Mouse (Mus musculus): ENCODE measurements at regions not wholly inside any gene's neighbourhood (a gene's known extent, or its start where the extent isn't known, plus 50 kb on each side); places are given as distances from the start of the nearest gene placed in this dataset.

DNA sequence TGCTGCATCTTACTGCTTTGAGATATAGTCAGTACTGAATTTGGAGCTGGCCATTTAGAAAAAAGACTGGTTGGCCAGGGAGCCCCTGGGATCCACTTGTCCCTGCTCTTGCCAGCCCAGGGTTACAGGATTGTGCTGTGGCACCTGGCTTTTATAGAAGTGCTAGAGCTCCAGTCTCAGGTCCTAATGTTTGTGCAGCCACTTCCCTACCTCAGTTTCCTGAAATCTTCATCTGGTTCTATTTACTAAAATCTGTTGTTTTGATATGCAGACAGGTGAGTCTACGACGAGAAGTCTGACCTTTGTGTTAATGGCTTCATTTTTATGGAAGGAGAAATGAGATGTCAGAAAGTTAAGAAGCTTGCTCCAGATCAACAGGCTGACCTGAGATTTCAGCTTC lies 73.0 kb upstream of the Gm47985 start:
- no peak for ATAC-seq
- Histone ChIP-seq H3K4me1 (ENCODE audit: control insufficient read depth, insufficient read depth, low read depth, low read length) (no peaks in the 10 kb centered on the region), H3K27ac (ENCODE audit: low read depth, low read length) (no peak overlapping the region), H3K4me2 (ENCODE audit: low read length) (no peak overlapping the region), H3K9me3 (ENCODE audit: control insufficient read depth, low read length) (no peaks in the 10 kb centered on the region), H3K27me3 (replicated peaks; ENCODE audit: control insufficient read depth, insufficient read depth, low read length) (no peaks in the 10 kb centered on the region; the same call in 1 of the 2 replicates), H3K4me3 (ENCODE audit: low read length) (no peak overlapping the region), H3K36me3 (ENCODE audit: control insufficient read depth, insufficient read depth, low read length) (no peaks in the 10 kb centered on the region), H3K9ac (ENCODE audit: low read depth, low read length) (no peak overlapping the region)
- WGBS = 97% methylated on average over 2 of the region's 2 CpGs

DNA sequence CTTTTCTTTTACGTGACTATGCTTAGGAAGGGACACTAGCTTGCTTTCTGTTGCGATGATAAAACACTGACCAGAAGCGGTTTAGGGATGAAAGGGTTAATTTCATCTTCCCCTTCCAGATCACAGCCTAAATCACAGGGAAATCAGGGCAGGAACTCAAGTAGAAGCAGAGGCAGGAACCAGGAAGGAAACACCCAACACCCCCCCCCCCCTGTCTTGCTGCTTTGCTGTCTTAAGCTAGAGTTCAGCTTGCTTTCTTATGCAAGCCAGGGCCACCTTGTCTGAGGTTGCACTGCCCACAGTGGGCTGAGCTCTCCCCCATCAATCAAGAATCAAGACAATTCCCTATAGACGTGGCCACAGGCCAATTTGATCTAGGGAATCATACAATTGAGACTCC lies 71.9 kb upstream of the Gm47985 start:
- H3K27ac ChIP-seq (ENCODE audit: low read depth, low read length) = no peak overlapping the region
- WGBS = 74% methylated on average over 4 of the region's 4 CpGs
- no peaks in the 10 kb centered on the region; the same call in 1 of the 2 replicates for H3K27me3 ChIP-seq (replicated peaks; ENCODE audit: control insufficient read depth, insufficient read depth, low read length)
- H3K9ac ChIP-seq (ENCODE audit: low read depth, low read length) = no peak overlapping the region
- H3K4me2 ChIP-seq (ENCODE audit: low read length) = no peak overlapping the region
- H3K4me1 ChIP-seq (ENCODE audit: control insufficient read depth, insufficient read depth, low read depth, low read length) = no peaks in the 10 kb centered on the region
- no peaks in the 10 kb centered on the region for H3K36me3 ChIP-seq (ENCODE audit: control insufficient read depth, insufficient read depth, low read length)
- no peak for ATAC-seq
- no peak overlapping the region for H3K4me3 ChIP-seq (ENCODE audit: low read length)
- H3K9me3 ChIP-seq (ENCODE audit: control insufficient read depth, low read length) = no peaks in the 10 kb centered on the region

DNA sequence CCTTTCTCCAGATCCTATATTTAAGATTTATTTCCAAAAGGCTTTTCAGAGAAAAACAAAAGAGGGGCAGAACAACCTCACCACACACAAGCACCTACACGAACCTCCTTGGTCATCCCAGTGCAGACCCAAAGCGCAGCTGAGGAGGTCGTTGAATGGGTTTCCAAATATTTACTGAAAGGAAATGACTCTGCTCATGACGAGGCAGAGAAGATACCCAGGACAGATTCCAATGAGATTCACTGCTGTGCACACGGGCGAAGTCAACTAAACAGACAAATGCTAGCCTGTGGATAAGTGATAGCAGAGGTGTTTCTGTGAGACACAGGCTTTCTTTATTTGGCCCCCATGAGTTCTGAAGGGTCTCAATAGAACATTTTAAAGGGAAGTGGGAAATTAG lies 70.7 kb upstream of the Gm47985 start:
- ATAC-seq = no peak
- Histone ChIP-seq H3K9ac (ENCODE audit: low read depth, low read length) (no peak overlapping the region), H3K27me3 (replicated peaks; ENCODE audit: control insufficient read depth, insufficient read depth, low read length) (no peaks in the 10 kb centered on the region; the same call in 1 of the 2 replicates), H3K4me3 (ENCODE audit: low read length) (no peak overlapping the region), H3K27ac (ENCODE audit: low read depth, low read length) (no peak overlapping the region), H3K9me3 (ENCODE audit: control insufficient read depth, low read length) (no peaks in the 10 kb centered on the region), H3K4me2 (ENCODE audit: low read length) (no peak overlapping the region), H3K4me1 (ENCODE audit: control insufficient read depth, insufficient read depth, low read depth, low read length) (no peaks in the 10 kb centered on the region), H3K36me3 (ENCODE audit: control insufficient read depth, insufficient read depth, low read length) (no peaks in the 10 kb centered on the region)
- WGBS = 70% methylated on average over 6 of the region's 6 CpGs

DNA sequence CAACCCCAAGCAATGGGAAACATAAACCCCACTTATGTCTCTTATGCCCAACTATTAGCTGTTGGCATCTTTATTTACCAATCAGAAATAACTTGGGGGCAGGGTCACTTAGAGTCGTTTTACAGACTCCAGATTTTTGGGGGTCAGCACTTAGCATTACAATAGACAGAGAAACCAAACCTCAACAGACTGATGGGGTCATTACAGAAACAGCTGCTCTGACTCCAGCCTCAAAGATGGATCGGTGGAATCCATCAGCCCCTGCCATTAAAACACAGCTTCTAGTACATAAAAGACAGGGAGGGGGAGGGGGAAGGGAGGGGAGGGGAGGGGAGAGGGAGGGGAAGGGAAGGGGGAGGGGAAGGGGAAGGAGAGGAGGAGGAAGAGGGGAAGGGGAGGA lies 69.9 kb upstream of the Gm47985 start:
- Histone ChIP-seq H3K9ac (ENCODE audit: low read depth, low read length) (no peak overlapping the region), H3K27me3 (replicated peaks; ENCODE audit: control insufficient read depth, insufficient read depth, low read length) (no peaks in the 10 kb centered on the region; the same call in 1 of the 2 replicates), H3K4me3 (ENCODE audit: low read length) (no peak overlapping the region), H3K27ac (ENCODE audit: low read depth, low read length) (no peak overlapping the region), H3K4me1 (ENCODE audit: control insufficient read depth, insufficient read depth, low read depth, low read length) (no peaks in the 10 kb centered on the region), H3K9me3 (ENCODE audit: control insufficient read depth, low read length) (no peaks in the 10 kb centered on the region), H3K4me2 (ENCODE audit: low read length) (no peak overlapping the region), H3K36me3 (ENCODE audit: control insufficient read depth, insufficient read depth, low read length) (no peaks in the 10 kb centered on the region)
- 8% methylated on average over 2 of the region's 2 CpGs for WGBS
- no peak for ATAC-seq

DNA sequence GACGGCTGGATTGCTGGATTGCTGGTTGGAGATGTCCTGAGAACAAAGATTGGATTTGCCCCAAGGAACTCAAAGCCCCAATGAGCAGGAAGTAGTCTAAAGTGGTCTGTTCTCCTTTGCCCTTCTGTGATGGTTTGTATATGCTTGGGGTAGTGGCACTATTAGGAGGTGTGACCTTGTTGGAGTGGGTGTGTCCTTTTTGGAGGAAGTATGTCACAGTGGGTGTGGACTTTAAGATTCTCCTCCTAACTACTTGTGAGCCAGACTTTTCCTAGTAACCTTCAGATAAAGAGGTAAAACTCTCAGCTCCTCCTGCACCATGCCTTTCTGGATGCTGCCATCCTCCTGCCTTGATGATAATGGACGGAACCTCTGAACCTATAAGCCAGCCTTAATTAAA lies 69.1 kb upstream of the Gm47985 start:
- WGBS = 63% methylated on average over 2 of the region's 2 CpGs
- no peak overlapping the region for H3K27ac ChIP-seq (ENCODE audit: low read depth, low read length)
- no peaks in the 10 kb centered on the region for H3K4me1 ChIP-seq (ENCODE audit: control insufficient read depth, insufficient read depth, low read depth, low read length)
- H3K27me3 ChIP-seq (replicated peaks; ENCODE audit: control insufficient read depth, insufficient read depth, low read length) = no peaks in the 10 kb centered on the region; the same call in 1 of the 2 replicates
- H3K9ac ChIP-seq (ENCODE audit: low read depth, low read length) = no peak overlapping the region
- H3K4me2 ChIP-seq (ENCODE audit: low read length) = no peak overlapping the region
- no peak overlapping the region for H3K4me3 ChIP-seq (ENCODE audit: low read length)
- no peaks in the 10 kb centered on the region for H3K36me3 ChIP-seq (ENCODE audit: control insufficient read depth, insufficient read depth, low read length)
- no peak for ATAC-seq
- H3K9me3 ChIP-seq (ENCODE audit: control insufficient read depth, low read length) = no peaks in the 10 kb centered on the region

DNA sequence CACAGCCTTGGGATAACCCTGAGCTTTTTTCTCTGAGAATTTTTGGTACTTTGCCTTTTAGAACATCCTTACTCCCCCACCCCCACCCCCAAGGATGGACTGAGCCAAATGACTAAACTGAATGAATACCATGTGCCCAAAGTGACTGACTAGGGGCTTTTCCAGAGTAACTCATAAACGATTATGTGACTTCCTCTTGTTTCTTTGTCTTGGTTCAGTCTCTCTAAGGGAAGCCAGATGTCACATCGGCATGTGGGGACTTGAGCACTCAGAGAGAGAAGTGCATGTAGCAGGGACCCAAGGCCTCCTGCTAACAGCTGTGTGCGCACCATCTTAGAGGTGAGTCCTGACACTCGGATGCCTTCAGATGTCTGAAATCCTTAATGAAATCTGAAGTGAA lies 63.8 kb upstream of the Gm47985 start:
- H3K4me2 ChIP-seq (ENCODE audit: low read length) = no peak overlapping the region
- no peak for ATAC-seq
- 46% methylated on average over 4 of the region's 4 CpGs for WGBS
- no peaks in the 10 kb centered on the region for H3K27me3 ChIP-seq (replicated peaks; ENCODE audit: control insufficient read depth, insufficient read depth, low read length)
- H3K9ac ChIP-seq (ENCODE audit: low read depth, low read length) = no peak overlapping the region
- no peaks in the 10 kb centered on the region for H3K4me1 ChIP-seq (ENCODE audit: control insufficient read depth, insufficient read depth, low read depth, low read length)
- H3K27ac ChIP-seq (ENCODE audit: low read depth, low read length) = no peak overlapping the region
- H3K36me3 ChIP-seq (ENCODE audit: control insufficient read depth, insufficient read depth, low read length) = no peaks in the 10 kb centered on the region
- no peaks in the 10 kb centered on the region for H3K9me3 ChIP-seq (ENCODE audit: control insufficient read depth, low read length)
- H3K4me3 ChIP-seq (ENCODE audit: low read length) = no peak overlapping the region

DNA sequence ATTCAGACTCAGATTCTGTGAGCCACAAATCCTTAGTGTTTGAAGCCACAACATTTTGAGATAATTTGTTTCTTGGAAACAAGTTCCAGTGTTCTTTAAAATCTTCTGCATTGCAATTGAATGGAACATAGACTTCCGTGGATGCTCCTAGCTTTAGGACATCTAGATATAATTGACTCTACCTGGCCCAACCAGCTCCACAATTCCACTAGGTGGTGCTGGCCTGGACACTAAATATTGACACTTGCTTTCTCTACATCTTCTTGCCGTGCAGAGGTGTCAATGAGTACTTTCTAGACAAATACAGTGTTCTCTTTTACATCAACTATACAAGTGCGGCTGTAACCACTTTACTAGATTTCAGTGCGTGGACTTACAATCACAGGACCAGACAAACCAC lies 63.4 kb upstream of the Gm47985 start:
- H3K4me1 ChIP-seq (ENCODE audit: control insufficient read depth, insufficient read depth, low read depth, low read length) = no peaks in the 10 kb centered on the region
- H3K9me3 ChIP-seq (ENCODE audit: control insufficient read depth, low read length) = no peaks in the 10 kb centered on the region
- no peak overlapping the region for H3K9ac ChIP-seq (ENCODE audit: low read depth, low read length)
- H3K4me3 ChIP-seq (ENCODE audit: low read length) = no peak overlapping the region
- no peak overlapping the region for H3K27ac ChIP-seq (ENCODE audit: low read depth, low read length)
- WGBS = 88% methylated on average over 4 of the region's 4 CpGs
- no peaks in the 10 kb centered on the region for H3K36me3 ChIP-seq (ENCODE audit: control insufficient read depth, insufficient read depth, low read length)
- no peaks in the 10 kb centered on the region for H3K27me3 ChIP-seq (replicated peaks; ENCODE audit: control insufficient read depth, insufficient read depth, low read length)
- H3K4me2 ChIP-seq (ENCODE audit: low read length) = no peak overlapping the region
- ATAC-seq = no peak

DNA sequence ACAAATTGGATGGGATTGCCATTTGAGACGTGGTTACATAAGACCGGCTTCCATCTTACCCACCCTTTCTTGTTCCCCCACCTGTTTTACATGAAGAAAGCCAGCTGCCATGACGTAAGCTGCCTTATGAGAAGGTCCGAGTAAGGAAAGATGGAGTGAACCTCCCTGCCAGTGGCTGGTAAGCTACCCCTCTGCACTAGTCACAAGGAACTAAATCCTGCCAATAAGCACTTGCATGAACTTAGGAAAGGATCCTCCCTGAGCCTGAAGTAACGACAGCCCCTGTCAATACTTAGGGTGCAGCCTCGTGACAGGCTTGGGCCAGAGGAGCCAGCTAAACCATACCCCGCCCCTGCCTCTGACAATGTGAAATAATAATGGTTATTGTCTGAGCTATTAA lies 62.8 kb upstream of the Gm47985 start:
- H3K4me1 ChIP-seq (ENCODE audit: control insufficient read depth, insufficient read depth, low read depth, low read length) = no peaks in the 10 kb centered on the region
- no peak overlapping the region for H3K4me3 ChIP-seq (ENCODE audit: low read length)
- H3K27me3 ChIP-seq (replicated peaks; ENCODE audit: control insufficient read depth, insufficient read depth, low read length) = no peaks in the 10 kb centered on the region
- no peak overlapping the region for H3K4me2 ChIP-seq (ENCODE audit: low read length)
- no peak overlapping the region for H3K9ac ChIP-seq (ENCODE audit: low read depth, low read length)
- no peaks in the 10 kb centered on the region for H3K9me3 ChIP-seq (ENCODE audit: control insufficient read depth, low read length)
- WGBS = 87% methylated on average over 7 of the region's 7 CpGs
- ATAC-seq = no peak
- H3K36me3 ChIP-seq (ENCODE audit: control insufficient read depth, insufficient read depth, low read length) = no peaks in the 10 kb centered on the region
- no peak overlapping the region for H3K27ac ChIP-seq (ENCODE audit: low read depth, low read length)

DNA sequence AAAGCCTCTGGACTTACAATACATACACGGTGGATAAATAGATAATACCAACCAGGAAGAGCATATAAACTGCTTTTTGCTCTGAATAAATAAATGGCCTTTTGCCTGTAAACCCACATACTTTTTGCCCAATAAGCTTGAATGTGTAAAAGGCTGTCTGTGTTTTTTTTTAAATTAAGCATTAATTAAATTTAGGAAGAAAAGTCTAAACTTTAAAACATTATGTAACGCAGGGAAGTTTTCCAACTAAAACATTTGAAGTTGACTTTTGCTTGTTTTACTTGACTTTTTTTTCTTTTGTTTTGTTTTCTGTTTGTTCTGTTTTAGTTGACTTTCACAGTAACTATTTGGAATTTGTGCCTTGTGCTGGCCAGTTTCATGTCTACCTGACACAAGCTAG lies 60.7 kb upstream of the Gm47985 start:
- Histone ChIP-seq H3K36me3 (ENCODE audit: control insufficient read depth, insufficient read depth, low read length) (no peaks in the 10 kb centered on the region), H3K27ac (ENCODE audit: low read depth, low read length) (no peak overlapping the region), H3K4me2 (ENCODE audit: low read length) (no peak overlapping the region), H3K27me3 (replicated peaks; ENCODE audit: control insufficient read depth, insufficient read depth, low read length) (no peaks in the 10 kb centered on the region), H3K9me3 (ENCODE audit: control insufficient read depth, low read length) (no peaks in the 10 kb centered on the region), H3K4me3 (ENCODE audit: low read length) (no peak overlapping the region), H3K9ac (ENCODE audit: low read depth, low read length) (no peak overlapping the region), H3K4me1 (ENCODE audit: control insufficient read depth, insufficient read depth, low read depth, low read length) (no peaks in the 10 kb centered on the region)
- WGBS = 95% methylated on average over 2 of the region's 2 CpGs
- no peak for ATAC-seq

DNA sequence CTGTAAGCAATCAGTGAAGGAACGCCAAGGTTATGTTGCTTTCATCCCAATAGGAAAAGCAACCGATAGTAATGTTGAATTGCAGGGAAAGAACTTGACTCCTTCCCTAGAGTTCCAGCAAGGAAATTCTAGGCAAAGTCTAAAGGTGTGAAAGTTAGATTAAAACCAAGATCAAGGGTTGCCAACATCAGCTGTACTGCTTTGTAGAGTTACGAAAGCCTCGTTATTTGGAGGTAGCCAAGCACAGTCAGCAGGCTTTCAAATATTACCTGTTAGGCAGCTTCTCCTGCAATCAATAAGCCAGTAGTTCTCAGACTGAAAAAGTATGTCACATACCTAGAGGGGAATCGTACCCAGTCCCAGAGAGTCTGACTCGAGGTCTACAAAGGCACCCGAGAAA lies 58.4 kb upstream of the Gm47985 start:
- Histone ChIP-seq H3K4me3 (ENCODE audit: low read length) (no peak overlapping the region), H3K36me3 (ENCODE audit: control insufficient read depth, insufficient read depth, low read length) (no peaks in the 10 kb centered on the region), H3K4me1 (ENCODE audit: control insufficient read depth, insufficient read depth, low read depth, low read length) (no peaks in the 10 kb centered on the region), H3K27ac (ENCODE audit: low read depth, low read length) (no peak overlapping the region), H3K27me3 (replicated peaks; ENCODE audit: control insufficient read depth, insufficient read depth, low read length) (no peaks in the 10 kb centered on the region), H3K4me2 (ENCODE audit: low read length) (no peak overlapping the region), H3K9ac (ENCODE audit: low read depth, low read length) (no peak overlapping the region), H3K9me3 (ENCODE audit: control insufficient read depth, low read length) (no peaks in the 10 kb centered on the region)
- 95% methylated on average over 7 of the region's 7 CpGs for WGBS
- no peak for ATAC-seq
